Mouse (Mus musculus) lung, adult 18-20 months (tissue): ENCODE measurements around the gene Qrich2.

Source experiments
- DNase-seq, 2 experiments: peaks; one replicate each; pipeline ENCODE4 v3.0.0; 2022; ENCODE audit warnings: mixed read lengths in 2 of 2

The Qrich2 gene

DNA sequence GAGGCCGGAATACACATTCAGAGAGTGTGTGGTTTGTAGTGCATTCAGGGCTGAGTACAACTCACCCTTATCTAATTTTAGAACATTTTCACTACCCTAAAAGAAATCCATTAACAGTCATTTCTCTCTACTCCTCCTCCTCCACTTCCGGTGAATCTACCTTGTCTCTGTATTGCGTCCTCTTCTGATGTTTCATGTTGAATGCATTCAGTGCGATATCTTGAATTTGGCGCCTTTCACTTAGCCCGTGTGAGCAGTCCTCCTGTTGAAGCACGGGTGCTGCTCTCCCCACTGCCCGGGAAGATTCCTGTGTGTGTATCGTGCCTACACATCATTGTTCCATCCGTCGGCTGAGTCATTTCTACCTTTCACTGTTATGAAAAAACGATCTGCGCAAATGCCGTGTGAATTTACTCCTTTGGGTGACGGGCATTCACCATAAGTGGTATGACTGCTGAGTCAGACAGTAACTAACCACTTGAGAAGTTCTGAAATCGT lies 59.8 kb downstream of the Qrich2 start:
- DNase-seq, result no peak

DNA sequence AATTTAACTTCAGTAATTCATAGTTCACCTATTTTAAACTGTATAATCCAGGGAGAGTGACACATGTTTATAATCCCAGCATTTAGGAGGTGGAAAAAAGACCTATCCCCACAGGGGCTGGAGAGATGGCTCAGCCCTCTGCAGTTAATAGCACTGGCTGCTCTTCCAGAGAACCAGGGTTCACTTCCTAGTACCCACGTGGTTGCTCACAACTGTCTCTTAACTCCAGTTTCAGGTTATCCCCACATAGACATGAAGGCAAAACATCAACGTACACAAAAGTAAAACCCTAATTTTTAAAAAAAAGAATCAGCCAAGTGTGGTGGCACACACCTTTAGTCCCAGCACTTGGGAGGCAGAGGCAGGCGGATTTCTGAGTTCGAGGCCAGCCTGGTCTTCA lies 60.4 kb downstream of the Qrich2 start:
- no peak for DNase-seq

DNA sequence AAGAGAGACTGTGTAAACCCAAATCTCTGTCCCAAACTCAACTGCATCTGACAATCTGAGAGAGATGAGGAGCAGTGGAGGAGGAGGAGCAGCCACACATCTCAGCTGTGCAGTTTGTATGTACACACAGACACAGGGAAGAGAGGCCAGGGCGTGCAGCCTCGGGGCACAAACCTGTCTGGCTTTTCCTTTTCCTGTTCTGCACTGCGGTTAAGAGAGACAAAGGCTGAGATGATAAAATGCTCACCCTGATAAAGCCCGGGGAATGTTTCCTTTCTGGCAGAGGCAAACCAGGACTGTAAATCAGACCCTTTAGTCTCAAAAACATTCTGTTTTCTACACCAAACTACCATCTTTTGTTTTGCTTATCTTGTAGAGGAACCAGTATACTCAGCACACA lies 65.5 kb downstream of the Qrich2 start:
- DNase-seq, result no peak

DNA sequence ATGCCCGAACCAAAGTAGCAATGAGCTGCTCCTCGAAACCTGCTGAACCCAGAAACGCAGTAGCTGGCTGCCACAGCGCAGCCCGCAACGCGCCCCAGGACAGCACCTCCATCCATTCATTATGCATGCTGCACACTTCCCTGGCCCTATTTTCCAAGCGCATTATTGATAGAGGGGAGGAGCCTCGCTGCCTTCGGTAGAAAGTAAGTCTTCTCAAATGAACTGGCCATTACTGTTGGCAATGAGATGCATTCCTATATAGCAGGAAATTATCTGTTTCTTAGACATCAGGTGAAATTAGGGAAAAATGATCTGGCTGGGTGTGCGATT lies 67.7 kb downstream of the Qrich2 start:
- no peak for DNase-seq

DNA sequence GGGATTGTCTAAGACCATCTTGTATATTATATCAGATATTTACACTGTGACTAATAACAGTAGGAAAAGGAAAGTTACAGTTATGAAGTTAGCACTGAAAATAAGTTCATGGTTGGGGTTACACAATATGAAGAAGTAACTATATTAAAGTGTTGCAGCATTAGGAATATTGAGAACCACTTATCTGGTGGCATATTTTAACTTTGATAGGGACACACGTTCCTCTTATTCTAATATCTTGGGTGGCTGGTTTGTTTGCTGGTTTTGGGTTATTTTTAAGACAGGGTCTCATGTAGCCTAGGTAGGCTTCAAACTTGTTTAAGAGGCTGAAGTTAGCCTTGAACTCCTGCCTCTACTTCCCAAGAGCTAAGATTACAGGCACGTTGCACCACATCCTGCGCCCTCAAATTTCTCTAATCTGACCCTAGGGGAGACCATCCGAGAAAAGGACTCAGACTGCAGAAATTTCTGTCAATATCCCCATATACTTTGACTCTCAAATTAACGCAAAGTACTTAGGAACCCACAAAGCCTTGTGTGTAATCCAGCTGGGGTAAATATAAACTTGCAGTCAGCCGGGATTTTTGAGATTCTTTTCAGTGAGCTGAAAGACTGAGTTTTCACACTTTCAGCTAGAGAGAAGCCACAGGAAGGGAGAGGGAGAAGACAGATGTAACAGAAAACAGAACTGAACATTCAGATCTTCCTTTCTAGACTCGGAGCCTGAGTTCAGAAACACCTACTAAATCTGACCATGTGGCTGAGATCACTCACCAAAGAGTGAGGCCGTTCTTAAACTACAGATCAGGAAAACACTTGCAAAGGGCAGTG lies 68.3 kb downstream of the Qrich2 start:
- no peak for DNase-seq

DNA sequence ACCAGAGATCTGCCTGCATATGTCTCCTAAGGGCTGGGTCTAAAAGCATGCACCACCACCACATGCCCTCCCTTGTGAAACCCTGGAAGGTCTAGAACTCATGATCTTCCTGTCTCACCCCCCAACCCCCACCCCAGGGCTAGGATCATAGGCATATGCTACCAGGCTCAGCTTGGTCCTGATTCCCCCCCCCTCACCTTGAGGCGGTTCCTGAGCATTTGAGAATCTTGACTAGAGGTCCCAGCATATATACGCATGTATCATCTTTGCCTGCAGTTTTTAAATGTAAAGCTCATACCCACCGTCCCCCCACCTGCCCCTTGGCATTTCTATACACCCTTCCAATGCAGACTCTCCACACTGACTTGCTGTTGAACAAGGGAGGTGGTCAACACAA lies 69.1 kb downstream of the Qrich2 start:
- no peak for DNase-seq

DNA sequence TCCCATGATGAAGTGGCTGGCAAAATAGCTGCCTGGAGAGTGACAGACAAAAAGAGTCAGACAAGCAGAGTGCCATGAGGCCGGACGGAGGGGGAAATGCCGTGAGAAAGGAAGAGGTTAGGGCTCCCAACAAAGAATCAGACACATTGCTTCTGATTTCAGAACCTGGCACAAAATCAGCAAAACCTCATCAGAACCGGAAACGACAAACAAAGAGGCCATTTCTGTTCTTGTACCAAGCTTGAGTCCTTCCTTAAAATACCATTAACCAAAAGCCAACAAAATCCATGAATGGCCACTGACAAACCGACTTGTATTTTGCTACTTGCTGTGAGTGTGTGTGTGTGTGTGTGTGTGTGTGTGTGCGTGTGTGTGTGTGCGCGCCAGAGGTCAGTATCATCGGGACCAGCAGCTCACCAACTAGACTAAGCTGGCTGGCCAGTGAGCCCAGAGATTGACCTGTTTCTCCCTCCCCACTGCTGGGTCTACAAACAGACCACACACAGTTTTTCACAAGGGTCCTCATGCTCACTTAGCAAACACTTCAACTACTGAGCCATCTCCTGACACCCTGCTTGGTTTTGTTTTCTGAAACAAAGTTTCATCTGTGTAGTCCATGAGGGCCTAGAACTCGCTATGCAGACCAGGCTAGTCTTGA lies 69.6 kb downstream of the Qrich2 start:
- DNase-seq, result no peak

DNA sequence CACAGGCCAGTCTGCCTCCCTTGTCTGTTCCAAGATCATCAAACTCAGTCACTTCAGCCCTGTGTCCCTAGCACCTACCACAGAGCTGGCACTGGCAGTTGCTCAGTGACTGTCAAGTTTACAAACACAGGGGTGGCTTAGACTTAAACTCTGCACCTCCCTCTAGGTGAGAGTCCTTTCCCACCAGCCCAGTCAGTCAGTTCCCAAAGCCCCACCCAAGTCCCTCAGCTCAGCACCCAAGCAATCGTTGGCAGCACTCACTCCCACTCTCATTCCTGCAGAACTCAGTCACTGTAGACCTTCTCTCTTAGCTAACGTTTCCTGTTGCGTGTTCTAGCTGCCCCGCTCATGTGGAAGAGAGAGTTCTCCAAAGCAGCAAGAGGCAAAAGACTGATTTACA lies 71.3 kb downstream of the Qrich2 start:
- DNase-seq, result peak in 1 of 2 experiments; percentile 34
